Mouse (Mus musculus) neural tube, embryonic 11.5 days (tissue): ENCODE data around the gene Maea. TPM values are rescaled to one million over a fixed set of nuclear protein-coding genes. Genes with fewer than 3 reads are reported as not detected.

Experiments used
- ATAC-seq: fragments of 200-750 bp; cut with Nextera tagmentation; 2 replicates; pipeline ENCODE4 v1.8.0; 2017; ENCODE audit warnings: moderate number of reproducible peaks, mild to moderate bottlenecking, moderate TSS enrichment, moderate library complexity; ENCODE audit not compliant: insufficient read depth, low FRiP score, low TSS enrichment
- DNase-seq: peaks from one replicate; pipeline ENCODE4 v3.0.0-alpha.2; 2015; ENCODE audit warnings: low spot score
- H3K27ac ChIP-seq: fragments of 300-500 bp; sonication (generic); 2 replicates; pipeline ENCODE4 v1.5.1; 2014; ENCODE audit warnings: low read depth, mild to moderate bottlenecking, low read length
- H3K27me3 ChIP-seq: fragments of 300-500 bp; sonication (generic); 2 replicates; pipeline ENCODE4 v1.6.1; 2014; ENCODE audit warnings: mild to moderate bottlenecking, low read length, mixed read lengths; ENCODE audit not compliant: control insufficient read depth, insufficient read depth
- H3K36me3 ChIP-seq: fragments of 300-500 bp; sonication (generic); 2 replicates; pipeline ENCODE4 v1.6.1; 2014; ENCODE audit warnings: mild to moderate bottlenecking, low read length, moderate library complexity, mixed read lengths; ENCODE audit not compliant: control insufficient read depth, insufficient read depth
- H3K4me1 ChIP-seq: fragments of 300-500 bp; sonication (generic); 2 replicates; pipeline ENCODE4 v1.6.1; 2014; ENCODE audit warnings: low read length, mixed read lengths; ENCODE audit not compliant: control insufficient read depth, insufficient read depth
- H3K4me2 ChIP-seq: fragments of 300-500 bp; sonication (generic); 2 replicates; pipeline ENCODE4 v1.6.1; 2014; ENCODE audit warnings: low read depth, mild to moderate bottlenecking, moderate library complexity
- H3K4me3 ChIP-seq: fragments of 300-500 bp; sonication (generic); 2 replicates; pipeline ENCODE4 v1.5.1; 2014; ENCODE audit warnings: low read depth, low read length
- H3K9ac ChIP-seq: fragments of 300-500 bp; sonication (generic); 2 replicates; pipeline ENCODE4 v1.6.1; 2014; ENCODE audit warnings: mild to moderate bottlenecking, low read length
- H3K9me3 ChIP-seq: fragments of 300-500 bp; sonication (generic); 2 replicates; pipeline ENCODE4 v1.6.1; 2016; ENCODE audit warnings: low read length; ENCODE audit not compliant: control insufficient read depth
- WGBS: fragments of 180-500 bp; shearing (Covaris S2); extraction: QIAGEN DNeasy Blood & Tissue Kit; methylation state at CpG from one replicate; pipeline ENCODE4 v1.1.7; 2014; 5-methylcytosine and 5-hydroxymethylcytosine counted together
- polyA plus RNA-seq: library from polyadenylated mRNA; unstranded; fragments of >200 nt; fragmentation: Nextera tagmentation; extraction: Ambion mirVana; gene quantifications from 2 replicates; pipeline ENCODE4 v1.2.1, GENCODE M21; 2014

Maea gene
- polyA plus RNA-seq, 1 experiment from 2014 or later: 154 TPM

GRCm38 (mm10) chr5:33396828-33397227, 61.5 kb downstream of the Maea start:
- H3K36me3 ChIP-seq: 0 out of 2 replicates have a peak, but pooled peaks cover 3% of the 10 kb centered on the region
- H3K4me2 ChIP-seq: no peak overlapping the region
- 79% methylated on average over 7 of the region's 7 CpGs for WGBS
- no peaks in the 10 kb centered on the region for H3K4me1 ChIP-seq
- ATAC-seq (no peak), DNase-seq (no peak)
- H3K9ac ChIP-seq: no peak overlapping the region
- H3K9me3 ChIP-seq: no peaks in the 10 kb centered on the region
- no peaks in the 10 kb centered on the region for H3K27me3 ChIP-seq
- H3K27ac ChIP-seq: no peak overlapping the region
- H3K4me3 ChIP-seq: no peak overlapping the region

- Histone ChIP-seq H3K9ac (no peak overlapping the region), H3K27me3 (no peaks in the 10 kb centered on the region), H3K36me3 (no peaks in the 10 kb centered on the region), H3K27ac (no peak overlapping the region), H3K4me2 (no peak overlapping the region), H3K4me1 (no peaks in the 10 kb centered on the region), H3K9me3 (no peaks in the 10 kb centered on the region), H3K4me3 (no peak overlapping the region)
- ATAC-seq (no peak; the same call in 1 of the 2 replicates), DNase-seq (no peak)
- WGBS: 55% methylated on average over 12 of the region's 12 CpGs
Observed at GRCm38 (mm10) chr5:33400819-33401218, 65.5 kb downstream of the Maea start.

- ATAC-seq (no peak), DNase-seq (no peak)
- H3K9me3 ChIP-seq: no peaks in the 10 kb centered on the region
- H3K4me3 ChIP-seq: no peak overlapping the region
- no peaks in the 10 kb centered on the region for H3K36me3 ChIP-seq
- no peak overlapping the region for H3K4me2 ChIP-seq
- no peak overlapping the region for H3K27ac ChIP-seq
- H3K4me1 ChIP-seq: no peaks in the 10 kb centered on the region
- H3K9ac ChIP-seq: no peak overlapping the region
- 65% methylated on average over 3 of the region's 3 CpGs for WGBS
- 0 out of 2 replicates have a peak, but pooled peaks cover 2% of the 10 kb centered on the region for H3K27me3 ChIP-seq
Observed at GRCm38 (mm10) chr5:33420313-33420712, 85.0 kb downstream of the Maea start.

Other genes starting within 250 kb of the Maea start
- gene Slc5a1, start 231.3 kb upstream of the Maea start, polyA plus RNA-seq: not detected in 2 replicates
- 2.4 and 2.6 TPM in 2 replicates for gene Spon2, start 117.1 kb upstream of the Maea start, polyA plus RNA-seq
- 591 and 593 TPM in 2 replicates for gene Ctbp1, start 60.5 kb upstream of the Maea start, polyA plus RNA-seq
- 6.5 and 7.0 TPM in 2 replicates for gene Uvssa, start 43.0 kb downstream of the Maea start, polyA plus RNA-seq
- 0.59 and 1.2 TPM in 2 replicates for gene Nkx1-1, start 98.5 kb downstream of the Maea start, polyA plus RNA-seq